Mouse (Mus musculus) intestine, embryonic 14.5 days (tissue): ENCODE data around the gene Olfr1140. TPM values are rescaled to one million over a fixed set of nuclear protein-coding genes. Genes with fewer than 3 reads are reported as not detected.

ENCODE experiments used
- ATAC-seq: fragments of 200-750 bp; cut with Nextera tagmentation; replicated peaks from 2 replicates; pipeline ENCODE4 v1.8.0; 2017; ENCODE audit warnings: low read depth, moderate number of reproducible peaks, moderate TSS enrichment, moderate library complexity; ENCODE audit not compliant: low FRiP score, low TSS enrichment
- DNase-seq: peaks from one replicate; pipeline ENCODE4 v3.0.0-alpha.2; 2018; ENCODE audit warnings: low spot score
- H3K27ac ChIP-seq: fragments of 300-500 bp; sonication (generic); 2 replicates; pipeline ENCODE4 v1.5.1; 2014; ENCODE audit warnings: low read depth, mild to moderate bottlenecking, control low read depth
- H3K27me3 ChIP-seq: fragments of 300-500 bp; sonication (generic); replicated peaks from 2 replicates; pipeline ENCODE4 v1.6.1; 2014; ENCODE audit warnings: low read length, control low read depth; ENCODE audit not compliant: control insufficient read depth, insufficient read depth
- H3K36me3 ChIP-seq: fragments of 300-500 bp; sonication (generic); 2 replicates; pipeline ENCODE4 v1.6.1; 2014; ENCODE audit warnings: low read length, control low read depth; ENCODE audit not compliant: control insufficient read depth, insufficient read depth
- H3K4me1 ChIP-seq: fragments of 300-500 bp; sonication (generic); replicated peaks from 2 replicates; pipeline ENCODE4 v1.6.1; 2014; ENCODE audit warnings: low read length, control low read depth, mixed read lengths; ENCODE audit not compliant: control insufficient read depth, insufficient read depth
- H3K4me2 ChIP-seq: fragments of 300-500 bp; sonication (generic); 2 replicates; pipeline ENCODE4 v1.6.1; 2014; ENCODE audit warnings: low read length
- H3K4me3 ChIP-seq: fragments of 300-500 bp; sonication (generic); 2 replicates; pipeline ENCODE4 v1.5.1; 2014; ENCODE audit warnings: low read depth, low read length, control low read depth, mixed read lengths
- H3K9ac ChIP-seq: fragments of 300-500 bp; sonication (generic); 2 replicates; pipeline ENCODE4 v1.6.1; 2014; ENCODE audit warnings: mild to moderate bottlenecking, low read length
- H3K9me3 ChIP-seq: fragments of 300-500 bp; sonication (generic); 2 replicates; pipeline ENCODE4 v1.6.1; 2016; ENCODE audit warnings: low read length, control low read depth; ENCODE audit not compliant: control insufficient read depth
- WGBS: fragments of 180-500 bp; shearing (Covaris S2); extraction: QIAGEN DNeasy Blood & Tissue Kit; methylation state at CpG from one replicate; pipeline ENCODE4 v1.1.7; 2014; 5-methylcytosine and 5-hydroxymethylcytosine counted together
- polyA plus RNA-seq: library from polyadenylated mRNA; unstranded; fragments of >200 nt; fragmentation: Nextera tagmentation; extraction: Ambion mirVana; gene quantifications from 2 replicates; pipeline ENCODE4 v1.2.1, GENCODE M21; 2014

Olfr1140 gene
- polyA plus RNA-seq, result not detected in 2 replicates

- no peak within 1 kb of the TSS for H3K9ac ChIP-seq
- no peak within 1 kb of the TSS for H3K4me3 ChIP-seq
- no peaks in the 10 kb centered on the region for H3K4me1 ChIP-seq
- no peak within 1 kb of the TSS for H3K4me2 ChIP-seq
- DNase-seq, result no peak
- no peaks in the 10 kb centered on the region for H3K27me3 ChIP-seq
- H3K36me3 ChIP-seq, result no peaks in the 10 kb centered on the region
- no peaks in the 10 kb centered on the region for H3K9me3 ChIP-seq
- ATAC-seq, result no peak
- WGBS, result 77% methylated on average over 3 of the region's 3 CpGs
- no peak within 1 kb of the TSS for H3K27ac ChIP-seq
These were observed at the start of gene Olfr1140 for GRCm38 (mm10) chr2:87743452-87743851. Olfr1140 (plus strand) TSS chr2:87743752.

GRCm38 (mm10) chr2:87693847-87694246 lies 49.7 kb upstream of the Olfr1140 start, which contains the start of gene Olfr1136:
Olfr1136 (minus strand) TSS chr2:87693947.
- Histone ChIP-seq H3K36me3 (no peaks in the 10 kb centered on the region), H3K4me1 (no peaks in the 10 kb centered on the region), H3K4me2 (no peak within 1 kb of the TSS), H3K4me3 (no peak within 1 kb of the TSS), H3K27me3 (no peaks in the 10 kb centered on the region), H3K9ac (no peak within 1 kb of the TSS), H3K27ac (no peak within 1 kb of the TSS), H3K9me3 (no peaks in the 10 kb centered on the region)
- ATAC-seq (no peak), DNase-seq (no peak)

- ATAC-seq (no peak), DNase-seq (no peak)
- Histone ChIP-seq H3K9me3 (no peaks in the 10 kb centered on the region), H3K36me3 (no peaks in the 10 kb centered on the region), H3K4me3 (no peak within 1 kb of the TSS), H3K4me1 (no peaks in the 10 kb centered on the region), H3K4me2 (no peak within 1 kb of the TSS), H3K9ac (no peak within 1 kb of the TSS), H3K27ac (no peak within 1 kb of the TSS), H3K27me3 (no peaks in the 10 kb centered on the region)
These were observed 30.5 kb upstream of the Olfr1140 start, which contains the start of gene Olfr1137 for GRCm38 (mm10) chr2:87713079-87713478. Olfr1137 (minus strand) TSS chr2:87713179.

- Histone ChIP-seq H3K4me2 (no peak within 1 kb of the TSS), H3K9ac (no peak within 1 kb of the TSS), H3K4me3 (no peak within 1 kb of the TSS), H3K4me1 (no peaks in the 10 kb centered on the region), H3K27me3 (no peaks in the 10 kb centered on the region), H3K36me3 (no peaks in the 10 kb centered on the region), H3K9me3 (no peaks in the 10 kb centered on the region), H3K27ac (no peak within 1 kb of the TSS)
- DNase-seq, result no peak
- WGBS, result 87% methylated on average over 1 of the region's 1 CpGs
- ATAC-seq, result no peak
These were observed 3.7 kb upstream of the Olfr1140 start, which contains the start of gene Olfr1138 for GRCm38 (mm10) chr2:87739878-87740277. Olfr1138 (minus strand) TSS chr2:87739978.

- no peak within 1 kb of the TSS for H3K27ac ChIP-seq
- H3K9ac ChIP-seq, result no peak within 1 kb of the TSS
- no peaks in the 10 kb centered on the region for H3K4me1 ChIP-seq
- DNase-seq (no peak), ATAC-seq (no peak)
- H3K4me3 ChIP-seq, result no peak within 1 kb of the TSS
- H3K9me3 ChIP-seq, result no peaks in the 10 kb centered on the region
- WGBS, result 92% methylated on average over 1 of the region's 1 CpGs
- no peaks in the 10 kb centered on the region for H3K27me3 ChIP-seq
- no peak within 1 kb of the TSS for H3K4me2 ChIP-seq
- no peaks in the 10 kb centered on the region for H3K36me3 ChIP-seq
These were observed 10.3 kb downstream of the Olfr1140 start, which contains the start of gene Olfr1141 for GRCm38 (mm10) chr2:87753891-87754290. Olfr1141 (minus strand) TSS chr2:87753991.

- Histone ChIP-seq H3K9ac (no peak overlapping the region), H3K27me3 (no peaks in the 10 kb centered on the region), H3K9me3 (no peaks in the 10 kb centered on the region), H3K4me2 (no peak overlapping the region), H3K27ac (no peak overlapping the region), H3K4me3 (no peak overlapping the region), H3K36me3 (no peaks in the 10 kb centered on the region), H3K4me1 (no peaks in the 10 kb centered on the region)
- 32% methylated on average over 1 of the region's 1 CpGs for WGBS
- ATAC-seq, result no peak
- DNase-seq, result no peak
These were observed 32.6 kb downstream of the Olfr1140 start for GRCm38 (mm10) chr2:87776143-87776542.

GRCm38 (mm10) chr2:87779183-87779582 lies 35.6 kb downstream of the Olfr1140 start, which contains the start of gene Olfr152:
Olfr152 (plus strand) TSS chr2:87779483.
- 80% methylated on average over 4 of the region's 4 CpGs for WGBS
- no peak within 1 kb of the TSS for H3K27ac ChIP-seq
- H3K27me3 ChIP-seq, result no peaks in the 10 kb centered on the region
- no peak within 1 kb of the TSS for H3K4me2 ChIP-seq
- H3K4me3 ChIP-seq, result no peak within 1 kb of the TSS
- H3K36me3 ChIP-seq, result no peaks in the 10 kb centered on the region
- no peak within 1 kb of the TSS for H3K9ac ChIP-seq
- DNase-seq, result no peak
- no peak for ATAC-seq
- no peaks in the 10 kb centered on the region for H3K4me1 ChIP-seq
- no peaks in the 10 kb centered on the region for H3K9me3 ChIP-seq

Other genes with a start within 250 kb of the Olfr1140 start
- not detected in 2 replicates for gene Pramel7, start 246.7 kb upstream of the Olfr1140 start, polyA plus RNA-seq
- not detected in 2 replicates for gene Pramel6, start 237.2 kb upstream of the Olfr1140 start, polyA plus RNA-seq
- not detected in 2 replicates for gene Olfr153, start 212.0 kb upstream of the Olfr1140 start, polyA plus RNA-seq
- not detected in 2 replicates for gene Olfr1128, start 198.2 kb upstream of the Olfr1140 start, polyA plus RNA-seq
- gene Olfr1129, start 169.8 kb upstream of the Olfr1140 start, polyA plus RNA-seq, result not detected in 2 replicates
- not detected in 2 replicates for gene Olfr1130, start 137.5 kb upstream of the Olfr1140 start, polyA plus RNA-seq
- gene Olfr1131, start 116.6 kb upstream of the Olfr1140 start, polyA plus RNA-seq, result not detected in 2 replicates
- gene Olfr1132, start 106.2 kb upstream of the Olfr1140 start, polyA plus RNA-seq, result not detected in 2 replicates
- gene Olfr1133, start 96.4 kb upstream of the Olfr1140 start, polyA plus RNA-seq, result not detected in 2 replicates
- not detected in 2 replicates for gene Olfr1134, start 85.3 kb upstream of the Olfr1140 start, polyA plus RNA-seq
- not detected in 2 replicates for gene Olfr1135, start 70.1 kb upstream of the Olfr1140 start, polyA plus RNA-seq
- gene Olfr1136, start 49.8 kb upstream of the Olfr1140 start, polyA plus RNA-seq, result not detected in 2 replicates
- gene Olfr1137, start 30.6 kb upstream of the Olfr1140 start, polyA plus RNA-seq, result not detected in 2 replicates
- not detected in 2 replicates for gene Olfr1138, start 3.8 kb upstream of the Olfr1140 start, polyA plus RNA-seq
- gene Olfr1141, start 10.2 kb downstream of the Olfr1140 start, polyA plus RNA-seq, result not detected in 2 replicates
- gene Olfr152, start 35.7 kb downstream of the Olfr1140 start, polyA plus RNA-seq, result not detected in 2 replicates
- gene Olfr1143, start 56.8 kb downstream of the Olfr1140 start, polyA plus RNA-seq, result not detected in 2 replicates
- gene Olfr1145, start 66.1 kb downstream of the Olfr1140 start, polyA plus RNA-seq, result not detected in 2 replicates
- gene Olfr1148, start 86.8 kb downstream of the Olfr1140 start, polyA plus RNA-seq, result not detected in 2 replicates
- gene Olfr1150-ps1, start 100.2 kb downstream of the Olfr1140 start, polyA plus RNA-seq, result not detected in 2 replicates
- gene Olfr1151, start 112.1 kb downstream of the Olfr1140 start, polyA plus RNA-seq, result not detected in 2 replicates
- gene Olfr1152, start 122.7 kb downstream of the Olfr1140 start, polyA plus RNA-seq, result not detected in 2 replicates
- gene Olfr1153, start 151.2 kb downstream of the Olfr1140 start, polyA plus RNA-seq, result not detected in 2 replicates
- gene Olfr1154, start 161.4 kb downstream of the Olfr1140 start, polyA plus RNA-seq, result not detected in 2 replicates
- gene Olfr1155, start 201.4 kb downstream of the Olfr1140 start, polyA plus RNA-seq, result not detected in 2 replicates
- not detected in 2 replicates for gene Olfr1156, start 209.3 kb downstream of the Olfr1140 start, polyA plus RNA-seq
- gene Olfr1157, start 224.5 kb downstream of the Olfr1140 start, polyA plus RNA-seq, result not detected in 2 replicates
- not detected in 2 replicates for gene Olfr74, start 230.9 kb downstream of the Olfr1140 start, polyA plus RNA-seq
- gene Olfr1158, start 246.4 kb downstream of the Olfr1140 start, polyA plus RNA-seq, result not detected in 2 replicates